Mouse (Mus musculus) CH12.LX (cell line): ENCODE results near the gene Acbd4. TPM values are rescaled to one million over a fixed set of nuclear protein-coding genes. Genes with fewer than 3 reads are reported as not detected.

Source experiments
- DNase-seq: peaks from one replicate; pipeline ENCODE4 v3.0.0-alpha.2; 2013; ENCODE audit errors: extremely low read depth
- H3K27ac ChIP-seq: 2 replicates; pipeline ENCODE4 v1.5.1; 2012; ENCODE audit warnings: low read depth, mild to moderate bottlenecking, control low read depth, moderate library complexity; ENCODE audit not compliant: insufficient read depth
- H3K27me3 ChIP-seq: replicated peaks from 2 replicates; pipeline ENCODE3; 2012; ENCODE audit warnings: inconsistent platforms
- H3K36me3 ChIP-seq, 2 experiments: replicated peaks in 1 of 2; 2 replicates each; pipeline versions ENCODE3 to v1.6.1; 2012; ENCODE audit warnings: inconsistent platforms in 1 of 2, low read length in 1 of 2, mild to moderate bottlenecking in 1 of 2, mixed read lengths in 1 of 2, moderate library complexity in 1 of 2; ENCODE audit not compliant: control insufficient read depth in 1 of 2, insufficient read depth in 1 of 2
- H3K4me1 ChIP-seq, 2 experiments: 2 replicates each; pipeline ENCODE4 v1.6.1; 2012; ENCODE audit warnings: inconsistent platforms in 1 of 2, moderate library complexity in 1 of 2; ENCODE audit not compliant: insufficient read depth in 2 of 2, control insufficient read depth in 1 of 2
- H3K4me2 ChIP-seq: 2 replicates; pipeline ENCODE4 v1.6.1; 2012; ENCODE audit warnings: low read depth, mild to moderate bottlenecking, control low read depth; ENCODE audit not compliant: poor library complexity, insufficient read depth, severe bottlenecking
- H3K4me3 ChIP-seq, 3 experiments: fragments of 150-350 bp in 1 of 3; sonication (generic) in 1 of 3; replicated peaks in 1 of 3; 2 replicates each; pipeline versions ENCODE3 to v1.5.1; 2011 to 2012; ENCODE audit warnings: low read depth in 2 of 3, low read length in 2 of 3, mild to moderate bottlenecking in 2 of 3, moderate library complexity in 2 of 3, control low read depth in 1 of 3, improper control_type of control experiment in 1 of 3, inconsistent platforms in 1 of 3, mixed read lengths in 1 of 3; ENCODE audit not compliant: poor library complexity in 1 of 3
- H3K79me2 ChIP-seq: replicated peaks from 2 replicates; pipeline ENCODE4 v1.6.1; 2012; ENCODE audit warnings: mild to moderate bottlenecking, moderate library complexity; ENCODE audit not compliant: control insufficient read depth, poor library complexity, insufficient read depth, severe bottlenecking; ENCODE audit errors: extremely low read depth
- H3K9ac ChIP-seq: 2 replicates; pipeline ENCODE4 v1.6.1; 2012; ENCODE audit warnings: low read depth, mild to moderate bottlenecking, control low read depth, moderate library complexity; ENCODE audit not compliant: insufficient read depth
- H3K9me3 ChIP-seq: replicated peaks from 2 replicates; pipeline ENCODE3; 2012; ENCODE audit warnings: low read length, inconsistent platforms, mixed read lengths
- BHLHE40 ChIP-seq: IDR thresholded peaks from 2 replicates; pipeline ENCODE4 v1.6.1; 2011; ENCODE audit warnings: mild to moderate bottlenecking, low read depth, low read length, improper control_type of control experiment
- CHD1 ChIP-seq: IDR thresholded peaks from 2 replicates; pipeline ENCODE4 v1.6.1; 2012; ENCODE audit warnings: low read depth, low read length, improper control_type of control experiment, inconsistent platforms
- CTCF ChIP-seq, 2 experiments: IDR thresholded peaks in 1 of 2; conservative IDR thresholded peaks in 1 of 2; 2 replicates each; pipeline ENCODE4 v1.5.1; 2011 to 2012; ENCODE audit warnings: low read depth in 2 of 2, low read length in 2 of 2, improper control_type of control experiment in 1 of 2, inconsistent platforms in 1 of 2, mild to moderate bottlenecking in 1 of 2, moderate library complexity in 1 of 2
- E2F4 ChIP-seq: IDR thresholded peaks from 2 replicates; pipeline ENCODE4 v1.6.1; 2011; ENCODE audit warnings: low read depth, low read length, improper control_type of control experiment; ENCODE audit not compliant: insufficient replicate concordance
- ELF1 ChIP-seq: IDR thresholded peaks from 2 replicates; pipeline ENCODE4 v1.6.1; 2014; ENCODE audit warnings: low read depth, mild to moderate bottlenecking, inconsistent platforms, low read length, improper control_type of control experiment
- EP300 ChIP-seq: IDR thresholded peaks from 2 replicates; pipeline ENCODE4 v1.6.1; 2011; ENCODE audit warnings: low read length, improper control_type of control experiment
- GABPA ChIP-seq: IDR thresholded peaks from 2 replicates; pipeline ENCODE4 v1.6.1; 2012; ENCODE audit warnings: low read depth, low read length, improper control_type of control experiment, inconsistent platforms; ENCODE audit not compliant: insufficient replicate concordance
- IRF4 ChIP-seq: IDR thresholded peaks from 2 replicates; pipeline ENCODE4 v1.6.1; 2014; ENCODE audit warnings: low read depth, mild to moderate bottlenecking, inconsistent platforms, low read length, improper control_type of control experiment
- JUN ChIP-seq: IDR thresholded peaks from 2 replicates; pipeline ENCODE4 v1.6.1; 2011; ENCODE audit warnings: low read depth, mild to moderate bottlenecking, low read length, improper control_type of control experiment, moderate library complexity; ENCODE audit not compliant: insufficient read depth
- MAFK ChIP-seq: IDR thresholded peaks from 2 replicates; pipeline ENCODE4 v1.6.1; 2011; ENCODE audit warnings: low read length, improper control_type of control experiment; ENCODE audit not compliant: insufficient replicate concordance
- MEF2A ChIP-seq: IDR thresholded peaks from 2 replicates; pipeline ENCODE4 v1.6.1; 2014; ENCODE audit warnings: low read depth, mild to moderate bottlenecking, inconsistent platforms, low read length, improper control_type of control experiment, borderline replicate concordance
- MYC ChIP-seq: IDR thresholded peaks from 2 replicates; pipeline ENCODE4 v1.6.1; 2011; ENCODE audit warnings: low read depth, mild to moderate bottlenecking, improper control_type of control experiment, low read length
- NELFE ChIP-seq: IDR thresholded peaks from 2 replicates; pipeline ENCODE4 v1.6.1; 2011; ENCODE audit warnings: low read depth, low read length, improper control_type of control experiment
- POLR2AphosphoS2 ChIP-seq: IDR thresholded peaks from 2 replicates; pipeline ENCODE4 v1.6.1; 2011; ENCODE audit warnings: low read depth, low read length, improper control_type of control experiment
- SIN3A ChIP-seq: IDR thresholded peaks from 2 replicates; pipeline ENCODE4 v1.6.1; 2012; ENCODE audit warnings: low read length, improper control_type of control experiment, inconsistent platforms
- SMC3 ChIP-seq: IDR thresholded peaks from 2 replicates; pipeline ENCODE4 v1.6.1; 2011; ENCODE audit warnings: low read depth, low read length, improper control_type of control experiment
- TBP ChIP-seq: conservative IDR thresholded peaks from 2 replicates; pipeline ENCODE4 v1.6.1; 2011; ENCODE audit warnings: low read depth, low read length, improper control_type of control experiment
- UBTF ChIP-seq: IDR thresholded peaks from 2 replicates; pipeline ENCODE4 v1.6.1; 2012; ENCODE audit warnings: low read depth, mild to moderate bottlenecking, inconsistent platforms, low read length, improper control_type of control experiment, moderate library complexity
- USF2 ChIP-seq: conservative IDR thresholded peaks from 2 replicates; pipeline ENCODE4 v1.6.1; 2011; ENCODE audit warnings: low read depth, low read length, improper control_type of control experiment
- ZC3H11A ChIP-seq: IDR thresholded peaks from 2 replicates; pipeline ENCODE4 v1.6.1; 2012; ENCODE audit warnings: low read depth, mild to moderate bottlenecking, inconsistent platforms, low read length, improper control_type of control experiment
- ZMIZ1 ChIP-seq: IDR thresholded peaks from 2 replicates; pipeline ENCODE4 v1.6.1; 2012; ENCODE audit warnings: low read depth, mild to moderate bottlenecking, inconsistent platforms, low read length, improper control_type of control experiment
- ZNF384 ChIP-seq: IDR thresholded peaks from 2 replicates; pipeline ENCODE4 v1.6.1; 2012; ENCODE audit warnings: low read depth, low read length, improper control_type of control experiment, inconsistent platforms
- dilution Hi-C: fragments of 300-500 bp; cut with MboI; formaldehyde crosslinking; loops from 2 replicates; pipeline ENCODE4 v1.14.3; 2020; ENCODE audit warnings: low sequenced_read_pairs; ENCODE audit not compliant: extremely low pct_unique_long_range_greater_than_20kb, extremely low pct_ligation_motif_present
- in situ Hi-C: fragments of 300-500 bp; cut with MboI; formaldehyde crosslinking; loops from 3 replicates; pipeline ENCODE4 v1.14.3; 2019; ENCODE audit warnings: low sequenced_read_pairs, low pct_ligation_motif_present, low pct_unique_long_range_greater_than_20kb, mixed read lengths
- polyA plus RNA-seq: library from polyadenylated mRNA; unstranded; fragments of >175 nt; gene quantifications from 2 replicates; pipeline ENCODE4 v1.2.1, GENCODE M21; 2012; ENCODE audit warnings: low read depth; ENCODE audit not compliant: insufficient read length
- total RNA-seq, 2 experiments: library from RNA; depleted of rRNA; stranded (reverse); fragments of 300-350 nt in 1 of 2; fragments of >200 nt in 1 of 2; gene quantifications; 2 replicates each; pipeline ENCODE4 v1.2.3; 2012 to 2014

Acbd4 gene
- total and polyA plus RNA-seq, 3 experiments, result 51.4 to 68.4 (median 62.6) TPM

- dilution Hi-C loops, result no loop called here
- Histone ChIP-seq H3K27me3 (no peaks in the 10 kb centered on the region), H3K4me1 (peaks cover 32 to 66% of the 10 kb centered on the region in 2 experiments), H3K4me2 (no peak overlapping the region), H3K9me3 (no peaks in the 10 kb centered on the region), H3K9ac (no peak overlapping the region), H3K36me3 (peaks cover 37 to 60% of the 10 kb centered on the region in 2 experiments), H3K4me3 (no peak overlapping the region), H3K27ac (no peak overlapping the region), H3K79me2 (peaks cover 4% of the 10 kb centered on the region; the same call in 1 of the 2 replicates)
- TF ChIP-seq CHD1 (no peak), MEF2A (no peak), MAFK (no peak), GABPA (no peak), NELFE (no peak), MYC (no peak), ZNF384 (no peak), USF2 (no peak), TBP (no peak), JUN (no peak), ZMIZ1 (no peak), ZC3H11A (no peak), E2F4 (no peak), SIN3A (no peak), UBTF (no peak), ELF1 (no peak)
- no peak for DNase-seq
- in situ Hi-C loops, result no loop called here
These were observed 38.7 kb downstream of the Acbd4 start for GRCm38 (mm10) chr11:103139951-103140762.

- Histone ChIP-seq H3K4me3 (no peak overlapping the region), H3K27ac (no peak overlapping the region), H3K4me2 (no peak overlapping the region), H3K79me2 (peaks cover 2% of the 10 kb centered on the region; the same call in 1 of the 2 replicates)
- TF ChIP-seq TBP (no peak), POLR2AphosphoS2 (no peak), NELFE (no peak), CTCF (conservative IDR thresholded peaks at IDR 0.05 in 1 of 2, IDR thresholded peaks at IDR 0.05 in 1 of 2; ENCODE audit: low read depth in 2 of 2, low read length in 2 of 2) (no peak), SMC3 (no peak), ZC3H11A (no peak), MAFK (no peak), EP300 (no peak), IRF4 (no peak), BHLHE40 (no peak), ZMIZ1 (no peak), ELF1 (no peak)
- TF ChIP-seq, all 38 proteins: peak for 0
- dilution Hi-C loops (no loop called here), in situ Hi-C loops (no loop called here)
- peaks cover 32 to 65% of the 10 kb centered on the region in 2 experiments for H3K4me1 ChIP-seq
- H3K9ac ChIP-seq, result no peak overlapping the region
- DNase-seq, result no peak
- H3K36me3 ChIP-seq, result peaks cover 34 to 56% of the 10 kb centered on the region in 2 experiments
- H3K27me3 ChIP-seq, result no peaks in the 10 kb centered on the region
- H3K9me3 ChIP-seq, result no peaks in the 10 kb centered on the region
These were observed 39.2 kb downstream of the Acbd4 start for GRCm38 (mm10) chr11:103140763-103141100.
